Mouse (Mus musculus) cerebellum, adult 18-20 months (tissue): ENCODE measurements around the gene Akt1s1.
"Not testable (repeated sequence)": the region's sequence is repeated elsewhere in the genome, so short reads cannot be mapped to it uniquely, and the experiment has no call there.

Source experiments
- DNase-seq, 2 experiments: peaks; one replicate each; pipeline ENCODE4 v3.0.0; 2021

Akt1s1 gene

DNA sequence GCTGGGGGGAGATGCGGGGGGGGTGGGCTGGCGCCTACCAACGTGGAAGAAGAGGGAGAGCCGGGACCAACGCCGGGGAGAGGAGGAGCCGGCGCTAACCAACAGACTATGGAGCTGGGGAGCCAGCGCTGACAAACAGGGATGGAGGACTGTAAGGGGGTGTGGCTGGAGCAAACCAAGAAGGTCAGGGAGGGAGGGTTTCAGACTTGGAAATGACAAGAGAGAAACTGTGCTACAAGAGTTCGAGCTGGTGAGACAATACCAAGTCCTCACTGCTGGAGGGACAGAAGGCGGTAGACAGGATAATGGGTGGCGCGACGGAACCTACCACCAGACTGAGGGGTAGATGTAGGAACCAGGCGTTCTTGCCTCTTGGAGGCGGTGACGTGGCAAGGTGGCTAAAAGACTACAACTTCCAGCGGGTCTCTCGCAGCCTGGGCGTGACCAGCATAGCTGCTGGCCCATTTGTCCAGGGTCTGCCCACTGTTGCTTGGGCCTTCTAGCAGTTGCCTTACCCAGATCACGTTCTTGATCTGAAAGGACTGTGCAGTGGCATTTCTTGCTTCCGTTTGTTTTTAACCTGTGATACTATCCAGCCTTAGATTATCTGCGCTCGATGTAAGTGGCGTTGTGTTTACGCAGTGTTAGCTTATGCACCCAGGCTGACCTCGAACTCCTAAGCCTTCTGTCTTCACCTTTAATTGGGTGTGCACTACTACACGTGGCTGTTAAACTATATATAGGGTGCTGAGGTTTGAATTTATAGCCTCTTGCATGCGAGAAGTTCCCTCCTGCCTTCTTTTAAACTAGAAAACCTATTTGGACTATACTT, 21.1 kb downstream of the Akt1s1 start, which contains the start of gene Ptov1:
TSS of gene Ptov1 (minus strand) at position 92 of the 832 bp plus-strand sequence.
- peak; percentile 90 to 97 for DNase-seq

DNA sequence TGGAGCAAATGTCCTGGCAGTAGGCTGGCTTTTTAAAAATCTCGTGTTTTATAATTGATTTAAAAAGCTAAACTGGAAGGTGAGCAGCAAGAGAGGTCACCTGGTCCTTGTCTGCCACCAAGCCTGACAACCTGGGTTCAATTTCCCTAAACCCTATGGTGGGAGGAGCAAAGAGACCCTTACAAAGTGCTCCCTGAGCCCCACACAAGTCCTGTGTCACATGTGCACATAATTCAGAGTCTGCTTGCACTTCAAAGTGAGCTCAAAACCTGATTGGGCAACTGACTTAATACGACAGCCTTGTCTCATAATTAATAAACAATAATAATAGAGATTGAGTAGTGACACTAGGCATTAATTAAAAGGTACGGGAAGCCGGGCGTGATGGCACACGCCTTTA, 21.8 kb downstream of the Akt1s1 start:
- no peak for DNase-seq

DNA sequence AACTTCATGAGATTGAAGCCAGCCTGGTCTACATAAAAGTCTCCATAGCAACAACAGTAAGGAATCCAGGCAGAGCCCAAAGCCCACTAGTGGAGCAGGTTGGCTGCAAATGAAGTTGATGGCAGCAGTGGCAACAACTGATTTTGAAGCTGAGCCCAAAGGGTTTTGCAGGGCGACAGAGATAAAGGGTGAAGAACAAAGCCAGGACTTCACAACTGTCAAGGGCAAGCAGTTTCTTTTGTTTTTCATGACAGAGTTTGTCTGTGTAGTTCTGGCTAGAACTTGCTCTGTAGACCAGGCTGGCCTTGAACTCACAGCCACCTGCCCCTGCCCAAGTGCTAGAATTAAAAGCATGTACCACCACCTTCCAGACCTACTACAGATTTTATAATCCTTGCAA, 22.4 kb downstream of the Akt1s1 start:
- DNase-seq, result no peak

DNA sequence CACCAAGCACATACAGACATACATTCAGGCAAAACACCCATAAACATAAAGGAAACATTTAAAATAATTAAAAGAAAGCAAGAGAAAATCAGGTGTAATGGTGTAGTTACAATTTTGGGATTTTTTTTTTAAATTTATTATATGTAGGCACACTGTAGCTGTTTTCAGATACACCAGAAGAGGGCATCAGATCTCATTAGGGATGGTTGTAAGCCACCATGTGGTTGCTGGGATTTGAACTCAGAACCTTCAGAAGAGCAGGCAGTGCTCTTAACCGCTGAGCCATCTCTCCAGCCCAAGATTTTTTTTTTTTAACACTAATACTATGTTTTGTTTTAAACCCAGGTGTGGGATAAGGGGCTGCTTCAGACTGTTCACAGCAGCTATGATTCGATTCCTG, 23.0 kb downstream of the Akt1s1 start:
- DNase-seq, result not testable (repeated sequence)

DNA sequence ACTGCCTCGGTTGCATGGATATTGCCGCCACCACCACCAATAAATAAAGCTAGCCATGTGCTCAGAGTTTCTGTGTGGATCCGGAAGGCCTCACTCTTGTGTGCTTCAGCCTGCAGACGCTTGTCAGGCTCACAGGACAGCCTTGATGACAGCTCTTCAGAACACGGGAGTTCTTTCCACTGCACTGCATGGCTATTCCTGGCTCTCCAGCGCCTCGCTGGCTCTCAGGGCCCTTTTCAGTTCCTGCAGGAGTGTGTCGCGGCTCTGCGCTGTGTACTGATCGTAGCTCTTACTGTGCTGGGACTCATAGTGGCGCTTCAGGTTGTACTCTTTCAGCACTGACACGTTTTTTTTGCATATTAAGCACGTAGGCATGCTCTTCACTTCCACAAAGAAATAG, 29.0 kb downstream of the Akt1s1 start:
- DNase-seq, result no peak

DNA sequence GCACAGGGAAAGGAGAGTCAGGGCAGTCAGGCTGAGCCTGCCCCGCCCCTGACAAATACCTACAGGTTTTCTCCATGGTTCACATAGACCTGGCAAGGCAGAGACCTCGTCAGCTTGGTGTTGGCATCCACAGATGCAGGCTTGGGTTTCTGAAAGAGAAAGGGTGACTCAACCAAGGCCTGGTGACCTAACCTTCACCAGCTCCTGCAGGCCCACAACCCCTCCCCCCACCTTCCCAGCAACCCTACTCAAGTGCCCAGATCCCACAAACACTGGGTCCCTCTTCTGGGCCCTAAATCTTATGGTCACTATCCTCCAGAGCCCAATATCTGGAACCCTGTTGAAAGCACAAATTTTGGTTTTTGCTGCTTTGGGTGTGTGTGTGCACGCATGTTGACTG, 34.2 kb downstream of the Akt1s1 start:
- DNase-seq, result no peak

DNA sequence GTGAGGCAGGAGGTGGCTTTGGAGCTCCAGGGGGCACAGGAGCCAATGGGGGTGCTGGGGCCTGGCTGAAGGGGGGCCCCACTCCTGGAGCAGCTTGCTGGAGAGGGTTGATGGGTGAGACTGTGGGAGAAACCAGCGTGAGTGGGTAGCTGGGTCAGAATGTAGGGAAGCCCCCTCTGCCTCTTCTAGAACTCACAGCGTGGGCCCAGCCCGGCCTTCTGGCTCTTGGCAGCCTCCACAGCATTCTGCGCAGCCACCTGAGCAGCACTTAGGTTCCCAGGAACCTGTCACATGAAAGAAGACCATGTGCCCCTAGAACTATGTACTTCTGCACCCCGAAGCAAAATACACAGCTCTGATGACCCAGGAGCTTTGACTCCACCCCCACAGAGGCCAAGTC, 35.8 kb downstream of the Akt1s1 start:
- no peak for DNase-seq

DNA sequence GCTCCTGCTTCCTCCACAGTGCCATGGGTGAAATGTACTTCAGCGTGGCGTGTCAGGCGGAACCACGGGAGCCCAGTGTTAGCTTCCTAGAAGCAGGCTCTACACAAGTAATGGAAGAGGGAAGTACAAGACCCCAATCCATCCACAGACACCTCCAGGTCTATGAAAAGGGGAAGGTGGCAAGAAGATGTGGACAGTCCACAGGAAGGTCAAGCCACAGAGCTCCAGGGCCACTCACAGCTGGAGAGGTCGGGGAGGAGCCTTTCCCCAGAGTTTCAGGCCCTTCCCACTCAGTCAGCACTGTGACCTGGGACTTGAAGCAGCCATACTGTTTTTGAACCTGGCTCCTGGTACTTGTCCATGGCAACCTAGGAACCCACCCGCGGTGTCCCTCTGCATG, 38.2 kb downstream of the Akt1s1 start:
- DNase-seq, result no peak

DNA sequence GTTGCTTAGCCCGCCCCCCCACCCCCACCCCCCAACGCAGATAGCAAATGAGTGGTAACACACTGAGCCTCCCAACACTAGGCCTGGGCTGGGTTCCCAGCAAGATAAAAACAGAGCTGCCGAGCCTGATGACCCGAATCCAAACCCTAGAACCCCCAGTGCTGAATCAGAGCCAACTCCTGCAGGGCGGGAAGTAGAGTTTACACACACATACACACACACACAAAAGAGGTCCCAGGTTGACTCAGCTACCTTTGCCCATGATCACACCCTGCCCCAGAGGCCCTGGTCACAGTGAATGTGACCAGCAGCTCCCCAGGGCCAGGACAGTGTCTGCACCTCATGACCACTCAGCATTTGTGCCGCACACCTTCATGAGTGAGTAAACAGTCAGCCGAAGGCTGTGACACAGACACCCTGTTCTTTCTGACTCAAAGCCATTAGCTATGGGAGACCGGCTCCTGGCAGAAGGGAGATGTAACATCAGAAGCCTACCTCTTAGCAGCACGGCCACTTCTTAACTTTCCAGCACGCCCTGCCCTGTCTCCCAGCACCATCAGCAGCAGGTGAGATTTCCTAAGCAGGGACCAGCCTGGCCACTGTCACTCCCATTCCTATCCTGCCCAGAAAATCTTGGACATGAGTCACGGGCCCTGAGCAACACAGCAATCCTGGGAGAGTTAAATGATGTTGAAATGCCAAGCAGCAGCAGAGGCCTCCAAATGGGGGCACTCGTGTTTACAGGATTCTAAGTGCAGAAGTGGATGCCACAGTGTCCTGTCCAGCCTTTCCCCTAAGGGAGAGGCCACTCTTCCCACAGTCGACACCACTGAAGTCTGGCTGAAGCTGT, 39.7 kb downstream of the Akt1s1 start:
- no peak for DNase-seq

DNA sequence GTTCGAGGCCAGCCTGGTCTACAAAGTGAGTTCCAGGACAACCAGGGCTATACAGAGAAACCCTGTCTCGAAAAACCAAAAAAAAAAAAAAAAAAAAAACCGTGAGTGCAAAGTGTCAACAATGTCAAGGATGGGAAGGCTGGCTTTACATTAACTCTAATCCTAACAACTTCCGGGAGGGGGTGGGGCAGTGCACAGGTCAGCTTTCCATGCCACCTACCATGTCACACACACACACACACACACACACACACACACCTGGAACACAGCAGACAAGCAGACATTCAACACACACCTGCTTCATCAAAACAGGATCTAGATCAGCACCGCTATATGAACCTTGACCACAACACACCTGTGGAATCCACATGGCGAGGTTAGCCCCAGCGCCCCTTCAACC, 41.4 kb downstream of the Akt1s1 start:
- DNase-seq, result no peak

DNA sequence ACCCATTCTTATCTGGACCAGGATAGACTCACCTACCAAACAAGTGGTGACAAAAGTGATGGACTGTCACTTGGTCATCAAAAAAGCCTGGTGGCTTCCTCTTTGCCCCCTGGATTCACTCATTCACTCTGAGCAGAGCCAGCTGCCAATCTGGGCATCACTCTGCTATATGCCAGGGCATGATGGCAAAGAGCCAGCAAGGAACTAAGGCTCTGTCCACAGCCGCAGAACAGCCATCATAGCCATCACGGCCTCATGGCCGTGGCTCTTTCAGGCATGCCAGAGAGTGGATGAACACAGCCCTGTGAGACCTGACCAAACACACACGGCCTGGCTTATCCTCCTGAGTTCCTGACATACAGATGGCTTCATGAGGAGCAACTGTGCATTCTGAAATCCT, 41.9 kb downstream of the Akt1s1 start:
- no peak for DNase-seq

DNA sequence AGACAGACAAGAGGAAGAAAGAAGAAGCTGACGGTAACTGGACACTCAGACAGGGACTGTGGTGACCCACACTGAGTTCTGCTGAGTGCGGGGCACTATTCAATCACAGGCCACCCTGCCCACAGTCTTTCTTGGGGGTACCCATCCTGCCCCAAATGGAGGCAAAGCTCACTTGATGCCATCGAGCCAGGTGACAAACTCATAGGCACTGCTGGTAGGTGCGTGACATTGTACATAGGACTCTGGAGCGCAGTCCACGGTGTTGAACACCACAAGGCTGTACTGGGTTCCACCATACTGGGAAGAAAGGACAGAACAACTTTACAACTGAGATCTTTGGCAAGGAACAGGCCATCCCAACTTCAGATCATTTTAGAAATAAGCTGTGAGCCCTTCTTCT, 42.8 kb downstream of the Akt1s1 start:
- no peak for DNase-seq

DNA sequence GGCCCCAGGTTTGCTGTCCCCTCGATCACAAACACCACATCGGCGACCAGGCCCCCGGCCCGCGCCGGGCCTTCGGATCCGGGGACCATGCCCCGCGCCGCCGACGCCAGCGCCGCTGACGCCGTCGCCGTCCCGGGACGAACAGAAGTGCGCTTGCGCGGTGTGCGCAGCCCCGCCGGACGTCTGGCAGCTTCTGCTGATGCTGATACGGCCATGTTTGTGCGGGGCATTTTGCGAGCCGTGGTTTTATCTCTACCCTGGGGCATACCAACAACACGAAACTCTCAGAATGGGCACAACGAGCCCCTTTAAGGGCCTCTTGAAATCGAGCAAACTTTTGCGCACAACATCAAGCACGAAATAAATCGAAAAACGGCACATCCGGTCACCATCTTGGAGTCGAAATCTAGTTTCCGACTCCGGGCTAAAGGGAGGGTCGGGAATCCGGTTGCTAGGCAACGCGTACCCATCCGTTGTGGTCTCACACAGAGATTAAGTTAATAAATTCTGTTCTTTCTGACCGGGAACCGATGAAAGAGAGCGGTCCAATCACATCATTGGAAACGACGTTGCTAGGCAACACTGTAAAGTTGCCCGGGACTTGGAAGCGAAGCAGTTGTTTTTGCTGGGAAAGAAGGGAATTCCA, 43.6 kb downstream of the Akt1s1 start, which contains the start of gene Med25:
TSS of gene Med25 (minus strand) at position 437 of the 646 bp plus-strand sequence.
- peak; percentile 86 to 91 for DNase-seq

DNA sequence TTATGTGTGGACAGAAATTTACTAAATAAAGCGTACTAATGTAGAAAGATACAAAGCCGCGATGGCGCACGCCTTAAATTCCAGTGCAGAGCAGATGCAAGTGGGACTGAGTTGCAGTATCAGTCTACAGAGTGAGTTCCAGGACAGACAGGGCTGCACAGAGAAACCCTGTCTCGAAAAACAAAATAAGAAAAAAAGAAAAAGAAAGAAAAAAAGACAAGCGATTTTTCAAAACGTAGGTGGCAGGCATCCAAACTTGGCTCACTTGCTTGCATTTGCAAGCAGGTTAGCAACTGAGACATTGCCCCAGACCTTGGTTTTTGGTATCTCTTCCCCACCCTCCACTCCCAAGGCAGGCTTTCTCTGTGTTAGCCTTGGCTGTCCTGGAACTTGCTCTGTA, 44.4 kb downstream of the Akt1s1 start:
- no peak for DNase-seq

DNA sequence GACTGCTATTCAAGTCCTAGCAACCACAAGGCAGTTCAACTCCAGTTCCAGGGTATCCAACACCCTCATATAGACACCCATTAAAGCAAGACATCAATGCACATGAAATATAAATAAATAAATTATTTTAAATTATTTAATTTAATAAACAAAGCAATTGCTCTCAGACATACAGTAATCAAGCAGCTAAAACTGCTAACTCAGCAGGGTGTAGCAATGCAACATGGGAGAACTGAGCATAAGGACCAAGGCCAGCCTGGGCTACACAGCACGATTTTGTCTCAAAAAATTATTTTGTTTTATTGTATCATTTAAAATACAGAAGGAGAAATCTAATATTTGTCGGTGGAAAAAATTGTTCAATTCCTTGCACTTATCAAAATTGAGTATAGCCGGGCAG, 45.4 kb downstream of the Akt1s1 start:
- DNase-seq, result no peak

DNA sequence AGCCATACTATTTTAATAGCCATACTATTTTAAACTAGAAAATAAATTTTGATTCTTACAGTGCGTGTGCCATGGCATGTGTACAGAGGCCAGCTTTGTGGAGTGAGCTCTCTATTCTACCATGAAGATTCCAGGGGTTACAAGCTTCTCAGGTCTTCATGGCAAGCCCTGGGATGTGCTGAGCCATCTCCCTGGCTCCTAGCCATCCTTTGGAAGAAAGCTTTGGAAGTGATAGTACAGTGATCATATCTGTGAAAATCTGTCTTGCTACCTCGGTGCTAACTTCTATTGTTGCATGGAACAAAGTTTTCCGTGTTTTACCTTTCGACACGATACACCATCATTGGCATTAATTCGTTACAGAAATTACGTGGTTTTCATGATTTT, 46.4 kb downstream of the Akt1s1 start:
- DNase-seq, result peak in 1 of 2 experiments; percentile 43

DNA sequence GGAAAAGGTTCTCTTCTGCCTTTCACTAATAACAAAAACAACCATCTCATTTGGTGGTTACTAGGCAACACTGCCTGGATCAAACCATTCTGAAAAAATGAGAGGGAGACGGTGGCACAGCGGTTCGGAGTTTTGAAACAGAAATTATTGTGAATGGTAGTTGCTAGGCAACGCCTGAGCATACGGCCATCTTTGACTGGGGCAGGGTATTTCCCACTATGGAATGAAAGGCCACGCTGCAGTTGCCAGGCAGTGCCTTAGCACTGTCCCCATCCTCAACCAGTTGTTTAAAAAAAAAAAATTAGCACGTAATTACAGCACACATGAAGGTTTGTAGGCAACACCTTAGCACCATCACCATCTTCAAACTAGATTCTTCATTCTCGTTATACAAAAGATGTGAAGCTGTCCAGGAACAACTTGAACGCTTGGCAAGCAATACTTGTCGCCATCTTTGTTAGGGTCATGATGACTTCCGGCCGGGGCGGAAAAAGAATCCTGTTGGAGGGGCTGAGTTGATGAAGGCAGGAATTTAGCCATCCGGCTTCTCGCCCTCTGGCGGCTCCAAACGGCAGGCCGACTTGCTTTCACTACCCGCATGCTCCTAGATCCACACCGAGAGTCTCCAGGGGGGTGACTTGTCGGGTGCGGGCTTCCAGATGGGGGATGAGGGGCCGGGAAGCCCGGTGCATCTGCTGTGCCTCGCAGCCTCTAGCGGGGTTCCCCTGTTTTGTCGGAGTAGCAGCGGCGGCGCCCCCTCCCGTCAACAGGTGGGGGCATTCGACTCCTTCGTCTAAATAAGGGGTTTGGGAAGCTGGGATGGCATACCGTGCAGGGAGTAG, 47.0 kb downstream of the Akt1s1 start, which contains the start of gene Fuz:
TSS of gene Fuz (plus strand) at position 487 of the 842 bp plus-strand sequence.
- DNase-seq, result peak; percentile 91 to 95

DNA sequence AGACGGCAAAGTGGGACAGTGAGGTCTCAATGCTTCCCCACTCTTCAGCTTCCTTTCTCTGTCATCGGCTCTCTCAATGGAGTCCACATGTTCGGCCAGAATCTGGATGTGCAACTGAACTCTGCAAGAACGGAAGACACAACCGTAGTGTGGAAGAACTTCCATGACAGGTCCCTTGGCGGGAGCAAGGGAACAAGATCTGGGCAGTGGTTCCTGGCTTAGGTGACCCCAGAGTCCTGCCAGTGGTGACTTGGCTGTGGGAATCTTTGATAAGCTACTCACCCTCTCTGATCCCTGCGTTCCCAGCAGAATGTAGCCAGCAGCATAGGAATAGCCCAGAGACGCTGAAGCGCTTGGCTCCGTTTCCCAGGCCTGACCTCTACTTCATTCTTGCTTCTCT, 47.7 kb downstream of the Akt1s1 start:
- no peak for DNase-seq

DNA sequence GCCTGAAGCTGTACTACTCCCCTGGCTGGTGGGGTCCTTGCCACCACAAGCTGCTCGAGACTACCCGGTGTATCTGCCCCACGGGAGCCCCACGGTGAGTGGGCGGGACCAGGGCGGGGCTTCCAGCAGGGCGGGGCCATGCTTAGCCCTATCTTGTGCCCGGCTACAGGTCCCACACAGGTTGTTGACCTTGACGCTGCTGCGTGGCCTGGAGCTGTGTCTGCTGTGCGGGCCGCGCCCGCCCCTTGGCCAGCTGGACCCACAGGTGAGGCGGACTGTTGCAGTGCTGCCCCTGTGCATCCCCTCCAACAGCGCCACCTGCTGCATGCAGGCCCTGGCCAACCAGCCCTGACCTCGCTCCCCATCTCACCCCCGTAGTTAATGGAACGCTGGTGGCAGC, 49.8 kb downstream of the Akt1s1 start:
- DNase-seq, result peak in 1 of 2 experiments; percentile 31

DNA sequence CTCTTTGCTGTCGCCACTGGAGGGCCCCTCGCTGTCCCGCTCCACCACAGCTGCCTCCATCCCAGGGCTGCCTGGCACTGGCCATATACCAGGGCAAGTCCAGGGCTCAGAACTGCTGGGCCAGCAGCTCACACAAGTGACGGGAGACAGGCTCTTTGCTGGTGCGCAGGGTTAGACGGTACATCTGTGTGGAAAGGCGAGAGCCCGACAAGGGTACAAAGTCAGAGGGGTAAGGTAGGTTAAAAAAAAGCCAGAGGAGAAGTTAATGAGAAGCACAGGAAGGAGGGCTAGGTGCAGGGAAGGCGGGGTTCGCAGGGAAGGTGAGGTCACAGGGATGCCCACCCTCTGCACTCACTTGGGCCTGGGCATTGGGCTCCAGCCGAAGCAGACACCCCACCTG, 51.8 kb downstream of the Akt1s1 start:
- no peak for DNase-seq

DNA sequence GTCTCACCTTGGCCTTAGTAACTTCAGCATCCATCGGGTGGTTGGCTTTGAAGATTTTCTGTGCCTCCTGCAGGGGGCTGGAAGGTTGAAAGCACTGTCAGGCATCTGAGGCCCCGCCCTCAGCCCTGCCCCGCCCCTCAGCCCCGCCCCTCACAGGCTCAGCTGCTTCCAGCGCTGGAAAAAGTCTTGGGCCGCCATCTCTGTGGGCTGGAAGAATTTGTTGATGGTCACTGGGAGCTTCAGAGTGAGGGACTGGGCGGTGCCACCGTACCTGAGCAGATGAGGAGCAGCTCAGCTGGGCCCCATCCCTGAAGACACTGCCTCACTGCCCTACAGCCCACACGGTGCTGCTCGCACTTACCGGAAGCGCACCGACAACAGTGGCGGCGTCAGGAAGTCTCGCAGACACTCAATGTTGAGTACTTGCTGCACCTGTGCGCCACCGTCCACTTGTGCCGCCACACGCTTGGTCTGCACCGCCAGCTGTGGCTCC, 52.5 kb downstream of the Akt1s1 start:
- DNase-seq, result no peak
